Mouse (Mus musculus) G1E (cell line): Measurements from ENCODE around the gene Krt17. TPM values are rescaled to one million over a fixed set of nuclear protein-coding genes. Genes with fewer than 3 reads are reported as not detected.

Experiments
- ATAC-seq: 2 replicates; pipeline ENCODE4 v1.8.0; 2016; ENCODE audit warnings: mild to moderate bottlenecking; ENCODE audit not compliant: insufficient number of reproducible peaks, poor library complexity, low FRiP score, severe bottlenecking; ENCODE audit errors: extremely low read depth
- DNase-seq: peaks from one replicate; pipeline ENCODE4 v3.0.0; 2012; ENCODE audit warnings: low spot score
- H3K27me3 ChIP-seq: 2 replicates; pipeline ENCODE4 v1.6.1; 2012; ENCODE audit warnings: mild to moderate bottlenecking, low read length, inconsistent platforms; ENCODE audit not compliant: insufficient read depth
- H3K36me3 ChIP-seq: replicated peaks from 2 replicates; pipeline ENCODE3; 2012; ENCODE audit warnings: mild to moderate bottlenecking, inconsistent platforms
- H3K4me1 ChIP-seq: 2 replicates; pipeline ENCODE4 v1.6.1; 2012; ENCODE audit warnings: low read depth, low read length, inconsistent platforms, mixed read lengths; ENCODE audit not compliant: insufficient read depth
- H3K4me3 ChIP-seq: 2 replicates; pipeline ENCODE4 v1.5.1; 2012; ENCODE audit warnings: low read depth, mild to moderate bottlenecking, inconsistent platforms, low read length, moderate library complexity, mixed read lengths
- H3K9me3 ChIP-seq: replicated peaks from 2 replicates; pipeline ENCODE4 v1.6.1; 2012; ENCODE audit warnings: inconsistent platforms
- CTCF ChIP-seq: IDR thresholded peaks from 2 replicates; pipeline ENCODE4 v1.5.1; 2012; ENCODE audit warnings: low read depth, low read length, inconsistent platforms, mixed read lengths
- GATA1 ChIP-seq: IDR thresholded peaks from 2 replicates; pipeline ENCODE4 v1.6.1; 2012; ENCODE audit warnings: borderline replicate concordance, low read length, inconsistent platforms, mixed read lengths
- GATA2 ChIP-seq: IDR thresholded peaks from 2 replicates; pipeline ENCODE4 v1.6.1; 2012; ENCODE audit warnings: low read depth, low read length, inconsistent platforms, borderline replicate concordance
- POLR2AphosphoS5 ChIP-seq: IDR thresholded peaks from 2 replicates; pipeline ENCODE4 v1.6.1; 2012; ENCODE audit warnings: low read depth, low read length, inconsistent platforms; ENCODE audit not compliant: insufficient replicate concordance
- TAL1 ChIP-seq: conservative IDR thresholded peaks from 2 replicates; pipeline ENCODE4 v1.6.1; 2012; ENCODE audit warnings: low read depth, low read length, inconsistent platforms, mixed read lengths
- polyA plus RNA-seq: library from polyadenylated mRNA; stranded (reverse); fragments of >175 nt; gene quantifications from 2 replicates; pipeline ENCODE4 v1.2.3, GENCODE M21; 2012
- total RNA-seq, 2 experiments: library from RNA; stranded (forward) in 1 of 2; stranded (reverse) in 1 of 2; fragments of 200-1000 nt in 1 of 2; fragments of >200 nt in 1 of 2; fragmentation: Nextera tagmentation in 1 of 2; gene quantifications; 2 replicates each; pipeline ENCODE4 v1.2.3; 2014 to 2017

Krt17 gene
- total and polyA plus RNA-seq, 3 experiments, result 0.07 TPM; not detected in 2

GRCm38 (mm10) chr11:100208542-100208941, 52.3 kb downstream of the Krt17 start:
- H3K4me3 ChIP-seq, result no peak overlapping the region
- DNase-seq (no peak), ATAC-seq (no peak)
- H3K9me3 ChIP-seq, result peaks cover 74% of the 10 kb centered on the region
- no peaks in the 10 kb centered on the region for H3K4me1 ChIP-seq
- no peaks in the 10 kb centered on the region; the same call in 1 of the 2 replicates for H3K27me3 ChIP-seq
- TF ChIP-seq GATA1 (no peak), GATA2 (no peak), TAL1 (no peak), CTCF (no peak), POLR2AphosphoS5 (no peak)
- H3K36me3 ChIP-seq, result no peaks in the 10 kb centered on the region

- Histone ChIP-seq H3K4me3 (no peak within 1 kb of the TSS), H3K27me3 (no peaks in the 10 kb centered on the region; the same call in 1 of the 2 replicates), H3K4me1 (no peaks in the 10 kb centered on the region), H3K9me3 (peaks cover 76% of the 10 kb centered on the region), H3K36me3 (no peaks in the 10 kb centered on the region)
- no peak for ATAC-seq
- TF ChIP-seq TAL1 (no peak), GATA2 (no peak), GATA1 (no peak), POLR2AphosphoS5 (no peak), CTCF (no peak)
- DNase-seq, result no peak
Observed at GRCm38 (mm10) chr11:100207498-100207897, 53.3 kb downstream of the Krt17 start, which contains the start of gene Krt14. Krt14 (minus strand) TSS chr11:100207548.

Other genes starting within 250 kb of the Krt17 start
Only the 20 nearest of the 23 such genes appear.
- not detected in 2 replicates for gene Krt31, start 210.5 kb downstream of the Krt17 start, total RNA-seq (2014; fragmentation: Nextera tagmentation)
- gene Krt31, start 210.5 kb downstream of the Krt17 start, total RNA-seq (2017), result 0.06 TPM in 1 of 2 replicates, not detected in the other
- not detected in 2 replicates for gene Krt31, start 210.5 kb downstream of the Krt17 start, polyA plus RNA-seq
- not detected in 2 replicates for gene Krt32, start 172.8 kb downstream of the Krt17 start, total RNA-seq (2014; fragmentation: Nextera tagmentation)
- gene Krt32, start 172.8 kb downstream of the Krt17 start, total RNA-seq (2017), result not detected in 2 replicates
- not detected in 2 replicates for gene Krt32, start 172.8 kb downstream of the Krt17 start, polyA plus RNA-seq
- gene Krt35, start 164.8 kb downstream of the Krt17 start, total RNA-seq (2014; fragmentation: Nextera tagmentation), result not detected in 2 replicates
- gene Krt35, start 164.8 kb downstream of the Krt17 start, total RNA-seq (2017), result not detected in 2 replicates
- gene Krt35, start 164.8 kb downstream of the Krt17 start, polyA plus RNA-seq, result not detected in 2 replicates
- gene Krt36, start 155.4 kb downstream of the Krt17 start, total RNA-seq (2014; fragmentation: Nextera tagmentation), result not detected in 2 replicates
- gene Krt36, start 155.4 kb downstream of the Krt17 start, total RNA-seq (2017), result not detected in 2 replicates
- not detected in 2 replicates for gene Krt36, start 155.4 kb downstream of the Krt17 start, polyA plus RNA-seq
- not detected in 2 replicates for gene Krt13, start 139.5 kb downstream of the Krt17 start, total RNA-seq (2014; fragmentation: Nextera tagmentation)
- gene Krt13, start 139.5 kb downstream of the Krt17 start, total RNA-seq (2017), result 0.11 TPM in 1 of 2 replicates, not detected in the other
- not detected in 2 replicates for gene Krt13, start 139.5 kb downstream of the Krt17 start, polyA plus RNA-seq
- not detected in 2 replicates for gene Krt15, start 125.1 kb downstream of the Krt17 start, total RNA-seq (2014; fragmentation: Nextera tagmentation)
- not detected in 2 replicates for gene Krt15, start 125.1 kb downstream of the Krt17 start, total RNA-seq (2017)
- gene Krt15, start 125.1 kb downstream of the Krt17 start, polyA plus RNA-seq, result not detected in 2 replicates
- gene Krt19, start 112.4 kb downstream of the Krt17 start, total RNA-seq (2014; fragmentation: Nextera tagmentation), result not detected in 2 replicates
- gene Krt19, start 112.4 kb downstream of the Krt17 start, total RNA-seq (2017), result not detected in 2 replicates
- gene Krt19, start 112.4 kb downstream of the Krt17 start, polyA plus RNA-seq, result not detected in 2 replicates
- not detected in 2 replicates for gene Krt9, start 67.8 kb downstream of the Krt17 start, total RNA-seq (2014; fragmentation: Nextera tagmentation)
- gene Krt9, start 67.8 kb downstream of the Krt17 start, total RNA-seq (2017), result 0.06 TPM in 1 of 2 replicates, not detected in the other
- not detected in 2 replicates for gene Krt9, start 67.8 kb downstream of the Krt17 start, polyA plus RNA-seq
- gene Krt14, start 53.5 kb downstream of the Krt17 start, total RNA-seq (2014; fragmentation: Nextera tagmentation), result not detected in 2 replicates
- 0.11 TPM in 1 of 2 replicates, not detected in the other for gene Krt14, start 53.5 kb downstream of the Krt17 start, total RNA-seq (2017)
- 0.08 TPM in 1 of 2 replicates, not detected in the other for gene Krt14, start 53.5 kb downstream of the Krt17 start, polyA plus RNA-seq
- gene Krt16, start 12.1 kb downstream of the Krt17 start, total RNA-seq (2014; fragmentation: Nextera tagmentation), result not detected in 2 replicates
- 0.05 TPM in 1 of 2 replicates, not detected in the other for gene Krt16, start 12.1 kb downstream of the Krt17 start, total RNA-seq (2017)
- gene Krt16, start 12.1 kb downstream of the Krt17 start, polyA plus RNA-seq, result not detected in 2 replicates
- gene Krt42, start 8.8 kb upstream of the Krt17 start, total RNA-seq (2014; fragmentation: Nextera tagmentation), result not detected in 2 replicates
- gene Krt42, start 8.8 kb upstream of the Krt17 start, total RNA-seq (2017), result 0.11 TPM in 1 of 2 replicates, not detected in the other
- not detected in 2 replicates for gene Krt42, start 8.8 kb upstream of the Krt17 start, polyA plus RNA-seq
- gene Eif1, start 58.9 kb upstream of the Krt17 start, total RNA-seq (2014; fragmentation: Nextera tagmentation), result 916 and 1,324 TPM in 2 replicates
- 235 and 344 TPM in 2 replicates for gene Eif1, start 58.9 kb upstream of the Krt17 start, total RNA-seq (2017)
- gene Eif1, start 58.9 kb upstream of the Krt17 start, polyA plus RNA-seq, result 514 and 548 TPM in 2 replicates
- not detected in 2 replicates for gene Gast, start 73.4 kb upstream of the Krt17 start, total RNA-seq (2014; fragmentation: Nextera tagmentation)
- gene Gast, start 73.4 kb upstream of the Krt17 start, total RNA-seq (2017), result not detected in 2 replicates
- gene Gast, start 73.4 kb upstream of the Krt17 start, polyA plus RNA-seq, result not detected in 2 replicates
- not detected in 2 replicates for gene Hap1, start 95.1 kb upstream of the Krt17 start, total RNA-seq (2014; fragmentation: Nextera tagmentation)
- 0.05 TPM in 1 of 2 replicates, not detected in the other for gene Hap1, start 95.1 kb upstream of the Krt17 start, total RNA-seq (2017)
- not detected in 2 replicates for gene Hap1, start 95.1 kb upstream of the Krt17 start, polyA plus RNA-seq
- gene Jup, start 136.7 kb upstream of the Krt17 start, total RNA-seq (2014; fragmentation: Nextera tagmentation), result not detected in 2 replicates
- gene Jup, start 136.7 kb upstream of the Krt17 start, total RNA-seq (2017), result 0.33 and 0.58 TPM in 2 replicates
- not detected in 2 replicates for gene Jup, start 136.7 kb upstream of the Krt17 start, polyA plus RNA-seq
- not detected in 2 replicates for gene P3h4, start 153.8 kb upstream of the Krt17 start, total RNA-seq (2014; fragmentation: Nextera tagmentation)
- 0.06 TPM in 1 of 2 replicates, not detected in the other for gene P3h4, start 153.8 kb upstream of the Krt17 start, total RNA-seq (2017)
- not detected in 2 replicates for gene P3h4, start 153.8 kb upstream of the Krt17 start, polyA plus RNA-seq
- gene Fkbp10, start 154.7 kb upstream of the Krt17 start, total RNA-seq (2014; fragmentation: Nextera tagmentation), result not detected in 2 replicates
- 0.55 TPM in 1 of 2 replicates, not detected in the other for gene Fkbp10, start 154.7 kb upstream of the Krt17 start, total RNA-seq (2017)
- not detected in 2 replicates for gene Fkbp10, start 154.7 kb upstream of the Krt17 start, polyA plus RNA-seq
- gene Nt5c3b, start 180.8 kb upstream of the Krt17 start, total RNA-seq (2014; fragmentation: Nextera tagmentation), result 13.3 and 18.9 TPM in 2 replicates
- 19.1 and 19.6 TPM in 2 replicates for gene Nt5c3b, start 180.8 kb upstream of the Krt17 start, total RNA-seq (2017)
- 41.2 and 49.0 TPM in 2 replicates for gene Nt5c3b, start 180.8 kb upstream of the Krt17 start, polyA plus RNA-seq
- 0.83 and 2.2 TPM in 2 replicates for gene Klhl10, start 180.9 kb upstream of the Krt17 start, total RNA-seq (2014; fragmentation: Nextera tagmentation)
- gene Klhl10, start 180.9 kb upstream of the Krt17 start, total RNA-seq (2017), result 0.23 and 0.98 TPM in 2 replicates
- gene Klhl10, start 180.9 kb upstream of the Krt17 start, polyA plus RNA-seq, result not detected in 2 replicates
- 22.4 and 28.3 TPM in 2 replicates for gene Klhl11, start 211.7 kb upstream of the Krt17 start, total RNA-seq (2014; fragmentation: Nextera tagmentation)
- gene Klhl11, start 211.7 kb upstream of the Krt17 start, total RNA-seq (2017), result 23.4 and 27.5 TPM in 2 replicates
- gene Klhl11, start 211.7 kb upstream of the Krt17 start, polyA plus RNA-seq, result 2.9 and 3.4 TPM in 2 replicates